Mouse (Mus musculus) limb, embryonic 11.5 days (tissue): ENCODE measurements at regions not wholly inside any gene's neighbourhood (a gene's known extent, or its start where the extent isn't known, plus 50 kb on each side); places are given as distances from the start of the nearest gene placed in this dataset.
"Not testable (repeated sequence)": the region's sequence is repeated elsewhere in the genome, so short reads cannot be mapped to it uniquely, and the experiment has no call there.

Experiments used
- ATAC-seq: fragments of 200-750 bp; cut with Nextera tagmentation; 2 replicates; pipeline ENCODE4 v1.8.0; 2017; ENCODE audit warnings: low read depth; ENCODE audit not compliant: insufficient number of reproducible peaks, low FRiP score, low TSS enrichment
- DNase-seq: peaks from one replicate; pipeline ENCODE4 v3.0.0-alpha.2; 2015; ENCODE audit warnings: low spot score
- H3K27ac ChIP-seq: fragments of 300-500 bp; sonication (generic); replicated peaks from 2 replicates; pipeline ENCODE4 v1.5.1; 2014; ENCODE audit warnings: low read depth, mild to moderate bottlenecking, low read length
- H3K27me3 ChIP-seq: fragments of 300-500 bp; sonication (generic); 2 replicates; pipeline ENCODE4 v1.6.1; 2014; ENCODE audit warnings: mild to moderate bottlenecking, low read length, mixed read lengths; ENCODE audit not compliant: control insufficient read depth, insufficient read depth
- H3K36me3 ChIP-seq: fragments of 300-500 bp; sonication (generic); 2 replicates; pipeline ENCODE4 v1.6.1; 2014; ENCODE audit warnings: mild to moderate bottlenecking, low read length, moderate library complexity, mixed read lengths; ENCODE audit not compliant: control insufficient read depth, insufficient read depth
- H3K4me1 ChIP-seq: fragments of 300-500 bp; sonication (generic); 2 replicates; pipeline ENCODE4 v1.6.1; 2014; ENCODE audit warnings: low read length, mixed read lengths; ENCODE audit not compliant: control insufficient read depth, insufficient read depth
- H3K4me2 ChIP-seq: fragments of 300-500 bp; sonication (generic); 2 replicates; pipeline ENCODE4 v1.6.1; 2014; ENCODE audit warnings: low read depth, mild to moderate bottlenecking, moderate library complexity; ENCODE audit not compliant: severe bottlenecking
- H3K4me3 ChIP-seq: fragments of 300-500 bp; sonication (generic); 2 replicates; pipeline ENCODE4 v1.5.1; 2014; ENCODE audit warnings: low read depth, low read length
- H3K9ac ChIP-seq: fragments of 300-500 bp; sonication (generic); 2 replicates; pipeline ENCODE4 v1.6.1; 2014; ENCODE audit warnings: mild to moderate bottlenecking, low read length
- H3K9me3 ChIP-seq: fragments of 300-500 bp; sonication (generic); 2 replicates; pipeline ENCODE4 v1.6.1; 2016; ENCODE audit warnings: low read length; ENCODE audit not compliant: control insufficient read depth
- WGBS: fragments of 180-500 bp; shearing (Covaris S2); extraction: QIAGEN DNeasy Blood & Tissue Kit; methylation state at CpG from one replicate; pipeline ENCODE4 v1.1.7; 2014; 5-methylcytosine and 5-hydroxymethylcytosine counted together

GRCm38 (mm10) chr11:92228855-92229254, 651.5 kb upstream of the Kif2b start:
- H3K27ac ChIP-seq, result no peak overlapping the region
- no peak overlapping the region for H3K4me2 ChIP-seq
- no peaks in the 10 kb centered on the region for H3K27me3 ChIP-seq
- H3K4me1 ChIP-seq, result no peaks in the 10 kb centered on the region
- WGBS, result 66% methylated on average over 5 of the region's 5 CpGs
- no peak overlapping the region for H3K4me3 ChIP-seq
- no peaks in the 10 kb centered on the region for H3K9me3 ChIP-seq
- no peaks in the 10 kb centered on the region for H3K36me3 ChIP-seq
- ATAC-seq (no peak), DNase-seq (no peak)
- no peak overlapping the region for H3K9ac ChIP-seq

DNA sequence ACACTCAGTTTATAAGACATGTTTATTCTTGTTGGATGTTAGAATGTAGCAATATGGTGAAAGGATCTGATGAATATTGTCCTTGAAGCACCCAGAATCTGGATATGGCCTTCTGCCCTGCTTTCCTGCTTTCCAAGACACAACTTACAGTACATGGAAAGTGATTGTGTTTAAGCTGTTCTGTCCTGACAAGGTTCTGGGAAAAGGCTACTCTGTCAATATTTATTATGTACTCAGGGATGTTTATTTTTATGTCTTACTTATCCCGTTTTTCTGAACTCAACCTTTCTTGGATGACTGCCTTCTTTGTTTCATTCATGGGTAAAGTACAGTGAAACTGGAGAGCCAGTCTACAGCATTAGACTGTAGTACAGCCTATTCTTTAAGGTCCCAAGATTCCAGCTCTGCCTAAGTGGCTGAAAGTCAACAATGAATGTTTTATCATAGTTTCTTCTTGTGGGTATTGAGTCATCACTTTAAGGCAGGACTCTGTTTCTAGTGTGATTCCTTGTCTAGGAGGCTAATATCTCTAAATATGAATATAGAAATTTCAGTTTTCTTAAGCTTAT, 631.7 kb upstream of the Kif2b start:
- Histone ChIP-seq H3K4me3 (no peak overlapping the region), H3K4me2 (no peak overlapping the region), H3K27ac (no peak overlapping the region), H3K36me3 (no peaks in the 10 kb centered on the region), H3K27me3 (no peaks in the 10 kb centered on the region), H3K4me1 (no peaks in the 10 kb centered on the region), H3K9me3 (no peaks in the 10 kb centered on the region), H3K9ac (no peak overlapping the region)
- ATAC-seq (no peak), DNase-seq (no peak)
- WGBS, result 83% methylated on average over 1 of the region's 1 CpGs

- not testable (repeated sequence) for H3K9me3 ChIP-seq, H3K4me2 ChIP-seq, ATAC-seq, DNase-seq, H3K9ac ChIP-seq, H3K27me3 ChIP-seq, H3K4me3 ChIP-seq, H3K4me1 ChIP-seq, H3K36me3 ChIP-seq, H3K27ac ChIP-seq
- WGBS, result 74% methylated on average over 3 of the region's 3 CpGs
These were observed 601.0 kb upstream of the Kif2b start for GRCm38 (mm10) chr11:92178393-92178792.

DNA sequence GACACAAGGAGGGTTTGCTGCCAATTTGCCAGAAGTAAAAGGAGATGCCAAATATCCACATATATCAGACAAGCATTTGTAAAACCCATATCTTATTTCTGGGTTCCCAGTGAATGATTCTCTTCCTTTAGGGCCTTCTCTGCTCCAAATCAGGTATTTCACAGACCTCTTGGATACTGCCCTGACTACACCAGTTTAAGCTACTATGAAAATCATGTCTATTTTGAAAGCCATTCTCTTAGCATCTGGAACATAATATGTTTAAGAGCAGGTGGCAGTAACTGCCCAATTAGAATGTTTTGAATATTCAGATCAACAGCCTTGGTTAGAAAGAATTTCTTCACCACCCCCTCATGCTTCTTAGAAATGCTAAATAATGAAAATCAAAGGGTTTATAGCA, 575.8 kb upstream of the Kif2b start:
- Histone ChIP-seq H3K27ac (no peak overlapping the region), H3K4me2 (no peak overlapping the region), H3K4me1 (no peaks in the 10 kb centered on the region), H3K36me3 (no peaks in the 10 kb centered on the region), H3K9ac (no peak overlapping the region), H3K4me3 (no peak overlapping the region), H3K27me3 (no peaks in the 10 kb centered on the region), H3K9me3 (no peaks in the 10 kb centered on the region)
- no peak for ATAC-seq
- no peak for DNase-seq

DNA sequence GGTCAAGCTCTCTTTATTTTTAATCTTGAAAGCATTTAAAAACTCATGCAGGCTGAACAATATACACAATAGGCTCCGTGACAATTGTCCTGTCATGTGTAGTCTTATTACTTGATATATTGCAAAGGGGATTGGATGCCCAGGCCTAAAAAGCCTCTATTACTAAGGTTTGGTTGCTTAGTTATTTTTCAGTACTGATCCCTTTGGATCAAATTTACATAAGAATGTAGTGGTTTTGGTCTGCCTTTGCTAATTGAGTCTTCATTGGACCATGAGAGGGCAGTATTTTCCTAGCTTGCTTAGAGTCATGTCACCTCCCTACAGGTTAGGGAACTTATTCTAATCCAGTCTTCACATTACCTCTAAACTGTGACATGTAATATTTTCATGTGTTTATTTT, 558.3 kb upstream of the Kif2b start:
- Histone ChIP-seq H3K4me3 (no peak overlapping the region), H3K9me3 (no peaks in the 10 kb centered on the region), H3K27ac (no peak overlapping the region), H3K4me2 (no peak overlapping the region), H3K9ac (no peak overlapping the region), H3K36me3 (no peaks in the 10 kb centered on the region), H3K4me1 (no peaks in the 10 kb centered on the region), H3K27me3 (no peaks in the 10 kb centered on the region)
- ATAC-seq, result no peak
- 88% methylated on average over 1 of the region's 1 CpGs for WGBS
- no peak for DNase-seq

DNA sequence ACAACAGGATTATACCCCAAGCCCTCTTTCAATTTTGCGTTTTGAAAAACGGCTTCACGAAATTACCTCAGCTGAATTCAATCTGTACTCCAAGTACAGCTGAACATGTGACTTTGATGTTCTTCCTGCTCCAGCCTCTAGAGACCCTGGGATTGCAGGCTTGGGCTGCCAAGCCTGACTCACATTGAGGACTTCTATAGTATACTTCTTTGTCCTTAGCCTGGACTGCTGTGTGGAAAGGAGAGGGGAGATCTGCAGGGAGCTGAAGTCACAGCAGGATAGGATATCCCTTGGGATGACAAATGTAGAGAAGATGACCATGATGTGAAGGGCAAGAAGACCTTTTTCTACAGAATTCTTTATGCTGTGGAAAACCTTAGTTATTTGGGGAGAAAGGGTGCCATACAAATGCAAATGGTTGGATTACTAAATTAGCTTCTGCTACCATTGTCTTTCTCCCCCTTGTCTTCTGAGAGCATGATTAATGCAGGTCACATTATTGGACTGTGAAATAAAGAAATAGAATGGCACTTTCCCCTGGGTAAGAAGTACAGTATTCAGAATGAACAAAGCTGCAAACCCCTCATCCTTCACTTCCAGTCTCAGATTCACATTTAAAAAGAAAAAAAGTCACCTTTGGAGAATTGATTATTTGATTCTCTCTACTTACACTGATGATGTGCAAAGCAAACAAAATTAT, 557.7 kb upstream of the Kif2b start:
- Histone ChIP-seq H3K27me3 (no peaks in the 10 kb centered on the region), H3K9ac (no peak overlapping the region), H3K4me1 (no peaks in the 10 kb centered on the region), H3K4me2 (no peak overlapping the region), H3K36me3 (no peaks in the 10 kb centered on the region), H3K9me3 (no peaks in the 10 kb centered on the region), H3K27ac (no peak overlapping the region), H3K4me3 (no peak overlapping the region)
- WGBS, result 59% methylated on average over 3 of the region's 3 CpGs
- no peak for DNase-seq
- no peak for ATAC-seq

- ATAC-seq (no peak), DNase-seq (no peak)
- no peak overlapping the region for H3K27ac ChIP-seq
- no peaks in the 10 kb centered on the region for H3K36me3 ChIP-seq
- no peak overlapping the region for H3K9ac ChIP-seq
- no peak overlapping the region for H3K4me2 ChIP-seq
- 84% methylated on average over 2 of the region's 2 CpGs for WGBS
- H3K4me1 ChIP-seq, result no peaks in the 10 kb centered on the region
- no peaks in the 10 kb centered on the region for H3K9me3 ChIP-seq
- H3K4me3 ChIP-seq, result no peak overlapping the region
- H3K27me3 ChIP-seq, result no peaks in the 10 kb centered on the region
These were observed 507.4 kb upstream of the Kif2b start for GRCm38 (mm10) chr11:92084766-92085165.

- Histone ChIP-seq H3K4me3 (no peak overlapping the region), H3K4me2 (no peak overlapping the region), H3K27ac (no peak overlapping the region), H3K9me3 (no peaks in the 10 kb centered on the region), H3K27me3 (no peaks in the 10 kb centered on the region), H3K9ac (no peak overlapping the region), H3K36me3 (no peaks in the 10 kb centered on the region), H3K4me1 (no peaks in the 10 kb centered on the region)
- no peak for ATAC-seq
- WGBS, result 6% methylated on average over 2 of the region's 2 CpGs
- DNase-seq, result peak; percentile 22
These were observed 464.3 kb upstream of the Kif2b start for GRCm38 (mm10) chr11:92041695-92042094.

- DNase-seq (no peak), ATAC-seq (no peak)
- Histone ChIP-seq H3K4me1 (no peaks in the 10 kb centered on the region), H3K4me2 (no peak overlapping the region), H3K27me3 (no peaks in the 10 kb centered on the region), H3K4me3 (no peak overlapping the region), H3K36me3 (no peaks in the 10 kb centered on the region), H3K9me3 (no peaks in the 10 kb centered on the region), H3K9ac (no peak overlapping the region), H3K27ac (no peak overlapping the region)
- 85% methylated on average over 1 of the region's 1 CpGs for WGBS
These were observed 462.8 kb upstream of the Kif2b start for GRCm38 (mm10) chr11:92040161-92040560.
